Mouse (Mus musculus): Measurements from ENCODE around the gene Got1. TPM values are rescaled to one million over a fixed set of nuclear protein-coding genes. Genes with fewer than 3 reads are reported as not detected.

Got1 gene
- polyA plus RNA-seq, 1 experiment = 50.6 TPM

Other genes starting within 250 kb of the Got1 start
- gene Hpse2, start 136.2 kb downstream of the Got1 start, polyA plus RNA-seq (2012; rRNA removed) = 9.4 and 13.0 TPM in 2 replicates
- 2.6 and 2.8 TPM in 2 replicates for gene Cnnm1, start 84.2 kb downstream of the Got1 start, polyA plus RNA-seq (2012; rRNA removed)
- not detected in 2 replicates for gene Nkx2-3, start 87.7 kb upstream of the Got1 start, polyA plus RNA-seq (2012; rRNA removed)
- gene Slc25a28, start 150.3 kb upstream of the Got1 start, polyA plus RNA-seq (2012; rRNA removed) = 53.4 and 55.9 TPM in 2 replicates
- gene Entpd7, start 165.1 kb upstream of the Got1 start, polyA plus RNA-seq (2012; rRNA removed) = 5.5 and 5.6 TPM in 2 replicates
- gene Cutc, start 228.4 kb upstream of the Got1 start, polyA plus RNA-seq (2012; rRNA removed) = 11.1 and 13.3 TPM in 2 replicates
- gene Cox15, start 228.4 kb upstream of the Got1 start, polyA plus RNA-seq (2012; rRNA removed) = 14.0 and 14.6 TPM in 2 replicates

All from urinary bladder, adult 2 months (tissue).